Mouse (Mus musculus): ENCODE measurements around the gene Sgpl1. TPM values are rescaled to one million over a fixed set of nuclear protein-coding genes. Genes with fewer than 3 reads are reported as not detected.

Sgpl1 gene
- total RNA-seq, 2 experiments from 2014 or later, result 21.8 to 23.1 TPM

GRCm38 (mm10) chr10:61174711-61175441 lies 27.4 kb upstream of the Sgpl1 start:
- intact Hi-C loops (cut with DNase I), result no loop called here
- Histone ChIP-seq H3K27ac (no peak overlapping the region), H3K4me3 (no peak overlapping the region)
- no peak for TF ChIP-seq CTCF (IDR thresholded peaks at IDR 0.05)
- no peak for DNase-seq (ENCODE audit: extremely low spot score in 1 of 2, low spot score in 2 of 2)

GRCm38 (mm10) chr10:61172496-61172895 lies 25.0 kb upstream of the Sgpl1 start:
- no peak; the same call in 1 of the 2 replicates for TF ChIP-seq CTCF (IDR thresholded peaks at IDR 0.05)
- intact Hi-C loops (cut with DNase I), result no loop called here
- no peak for DNase-seq (ENCODE audit: extremely low spot score in 1 of 2, low spot score in 2 of 2)
- H3K4me3 ChIP-seq, result no peak overlapping the region
- H3K27ac ChIP-seq, result no peak overlapping the region

GRCm38 (mm10) chr10:61171654-61172053 lies 24.2 kb upstream of the Sgpl1 start, which contains the start of gene Tbata:
TSS of gene Tbata (plus strand) at chr10:61171954.
- H3K4me3 ChIP-seq, result no peak within 1 kb of the TSS
- no peak for TF ChIP-seq CTCF (IDR thresholded peaks at IDR 0.05)
- intact Hi-C loops (cut with DNase I), result no loop called here
- DNase-seq (ENCODE audit: extremely low spot score in 1 of 2, low spot score in 2 of 2), result no peak
- no peak within 1 kb of the TSS for H3K27ac ChIP-seq

- Histone ChIP-seq H3K27ac (no peak overlapping the region), H3K4me3 (no peak overlapping the region)
- no peak for DNase-seq (ENCODE audit: extremely low spot score in 1 of 2, low spot score in 2 of 2)
- intact Hi-C loops (cut with DNase I), result no loop called here
- no peak for TF ChIP-seq CTCF (IDR thresholded peaks at IDR 0.05)
Observed at GRCm38 (mm10) chr10:61168393-61168792, 20.9 kb upstream of the Sgpl1 start.

- TF ChIP-seq CTCF (IDR thresholded peaks at IDR 0.05), result no peak
Observed at GRCm38 (mm10) chr10:61167333-61168096, 20.0 kb upstream of the Sgpl1 start.

GRCm38 (mm10) chr10:61162366-61162765 lies 14.9 kb upstream of the Sgpl1 start:
- Histone ChIP-seq H3K27ac (no peak overlapping the region), H3K4me3 (no peak overlapping the region)
- intact Hi-C loops (cut with DNase I), result no loop called here
- DNase-seq (ENCODE audit: extremely low spot score in 1 of 2, low spot score in 2 of 2), result no peak
- TF ChIP-seq CTCF (IDR thresholded peaks at IDR 0.05), result no peak

More at GRCm38 (mm10) chr10:61167333-61168096, 20.0 kb upstream of the Sgpl1 start:
- Histone ChIP-seq H3K4me3 (no peak overlapping the region), H3K27ac (no peak overlapping the region)
- no peak for DNase-seq (ENCODE audit: extremely low spot score in 1 of 2, low spot score in 2 of 2)
- intact Hi-C loops (cut with DNase I), result no loop called here

GRCm38 (mm10) chr10:61160671-61161070 lies 13.2 kb upstream of the Sgpl1 start:
- no peak for TF ChIP-seq CTCF (IDR thresholded peaks at IDR 0.05)
- no peak for DNase-seq (ENCODE audit: extremely low spot score in 1 of 2, low spot score in 2 of 2)
- Histone ChIP-seq H3K27ac (no peak overlapping the region), H3K4me3 (no peak overlapping the region)
- intact Hi-C loops (cut with DNase I), result no loop called here

GRCm38 (mm10) chr10:61160089-61160488 lies 12.6 kb upstream of the Sgpl1 start:
- Histone ChIP-seq H3K4me3 (no peak overlapping the region), H3K27ac (no peak overlapping the region)
- no peak for DNase-seq (ENCODE audit: extremely low spot score in 1 of 2, low spot score in 2 of 2)
- no peak for TF ChIP-seq CTCF (IDR thresholded peaks at IDR 0.05)
- intact Hi-C loops (cut with DNase I), result no loop called here

- no peak overlapping the region for H3K4me3 ChIP-seq
- TF ChIP-seq CTCF (IDR thresholded peaks at IDR 0.05), result no peak
- no peak overlapping the region for H3K27ac ChIP-seq
- DNase-seq (ENCODE audit: extremely low spot score in 1 of 2, low spot score in 2 of 2), result no peak
- intact Hi-C loops (cut with DNase I), result no loop called here
Observed at GRCm38 (mm10) chr10:61158594-61158993, 11.1 kb upstream of the Sgpl1 start.

- DNase-seq (ENCODE audit: extremely low spot score in 1 of 2, low spot score in 2 of 2), result no peak
- no peak overlapping the region for H3K27ac ChIP-seq
- no peak overlapping the region for H3K4me3 ChIP-seq
- intact Hi-C loops (cut with DNase I), result no loop called here
- TF ChIP-seq CTCF (IDR thresholded peaks at IDR 0.05), result no peak
Observed at GRCm38 (mm10) chr10:61156453-61156852, 8.9 kb upstream of the Sgpl1 start.

- intact Hi-C loops (cut with DNase I), result no loop called here
- no peak for TF ChIP-seq CTCF (IDR thresholded peaks at IDR 0.05)
- Histone ChIP-seq H3K4me3 (no peak overlapping the region), H3K27ac (no peak overlapping the region)
- no peak for DNase-seq (ENCODE audit: extremely low spot score in 1 of 2, low spot score in 2 of 2)
Observed at GRCm38 (mm10) chr10:61155611-61156010, 8.1 kb upstream of the Sgpl1 start.

GRCm38 (mm10) chr10:61152131-61152530 lies 4.6 kb upstream of the Sgpl1 start:
- DNase-seq (ENCODE audit: extremely low spot score in 1 of 2, low spot score in 2 of 2), result no peak
- intact Hi-C loops (cut with DNase I), result no loop called here

More at GRCm38 (mm10) chr10:61152131-61152530, 4.6 kb upstream of the Sgpl1 start:
- Histone ChIP-seq H3K27ac (no peak overlapping the region), H3K4me3 (no peak overlapping the region)
- TF ChIP-seq CTCF (IDR thresholded peaks at IDR 0.05), result no peak

Data from left cerebral cortex, adult 2 months (tissue).